Comparison of ENCODE assay signal across 17 mouse cellular contexts in genomic region chr7:73481094-73481493, GRCm38 (mm10).
"Had no signal": no experiment of that assay in that cellular context is flagged by ENCODE, and none has a peak within 500 bp of the region (broad histone marks: within the 10 kb centered on the region; RNA-seq: fewer than 3 reads in every experiment).

No protein-coding gene starts in this region.

- H3K27ac ChIP-seq: limb, embryonic 15.5 days; liver, embryonic 12.5 days; macrophage; midbrain, embryonic 15.5 days; neural tube, embryonic 13.5 days had no signal

- DNase-seq: kidney, adult 8-10 months; kidney, postnatal 36 days; layer of hippocampus, adult 9-11 months; lung, embryonic 14.5 days; lung, postnatal 10 days; retina, postnatal 1 day; right cerebral cortex, postnatal 4 days; spleen, adult 18-20 months; thymus, adult 18-20 months; thymus, postnatal 14 days had no signal

- H3K4me1 ChIP-seq: limb, embryonic 15.5 days; midbrain, embryonic 15.5 days had no signal

- H3K4me2 ChIP-seq: limb, embryonic 15.5 days; liver, embryonic 12.5 days; lung, embryonic 14.5 days; midbrain, embryonic 11.5 days; midbrain, embryonic 15.5 days; neural tube, embryonic 13.5 days had no signal

- H3K9ac ChIP-seq: limb, embryonic 15.5 days; liver, embryonic 12.5 days; lung, embryonic 14.5 days; midbrain, embryonic 15.5 days; neural tube, embryonic 13.5 days had no signal

- H3K9me3 ChIP-seq: limb, embryonic 15.5 days; liver, embryonic 12.5 days; megakaryocyte, embryonic 14.5 days; midbrain, embryonic 15.5 days; neural tube, embryonic 13.5 days had no signal

- H3K4me3 ChIP-seq: limb, embryonic 15.5 days; liver, embryonic 12.5 days; megakaryocyte, embryonic 14.5 days; midbrain, embryonic 15.5 days; neural tube, embryonic 13.5 days had no signal

- H3K27me3 ChIP-seq: limb, embryonic 15.5 days; liver, embryonic 12.5 days; megakaryocyte, embryonic 14.5 days; midbrain, embryonic 15.5 days; neural tube, embryonic 13.5 days had no signal

- ATAC-seq: liver, embryonic 12.5 days; midbrain, embryonic 15.5 days had no signal
